Comparison of ENCODE assay signal across 9 mouse cellular contexts in the genomic region with DNA sequence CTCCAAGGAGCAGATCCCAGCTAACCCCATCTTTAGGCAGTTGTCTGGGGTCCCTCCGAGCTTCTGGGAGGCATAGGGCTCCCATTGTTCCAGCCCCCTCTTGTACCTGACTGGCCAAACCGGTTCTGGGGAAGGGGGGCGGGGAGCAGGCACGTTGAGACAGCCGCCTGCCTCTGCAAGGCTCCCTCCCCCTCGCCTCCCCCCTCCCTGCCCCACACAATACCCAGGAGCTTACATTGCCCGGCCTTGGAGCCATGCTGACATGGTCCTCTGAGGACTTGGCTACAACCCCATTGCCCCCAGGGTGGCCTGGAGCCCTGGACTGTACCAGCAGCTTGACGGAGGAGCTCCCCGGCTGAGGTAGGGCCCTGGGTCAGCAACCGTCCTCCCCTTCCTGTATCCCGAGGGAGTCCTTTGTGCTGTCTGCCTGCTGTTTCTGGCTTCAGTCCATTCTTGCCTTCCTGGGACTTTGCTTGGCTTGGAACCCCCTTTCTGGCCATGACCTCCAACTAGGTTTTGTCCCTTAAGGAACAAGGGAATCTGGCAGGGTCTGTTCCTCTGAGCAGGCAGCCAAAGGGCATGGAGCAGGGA. TPM values are rescaled to one million over a fixed set of nuclear protein-coding genes. Genes with fewer than 3 reads are reported as not detected.
A peak's percentile ranks its signal among the peaks of the same experiment; 100 is the strongest.
DNase-seq lines count a peak whose midpoint lies in the region; ATAC-seq and TF ChIP-seq lines count a peak whose summit lies in the region.
"Had no signal": no experiment of that assay in that cellular context is flagged by ENCODE, and none has a peak within 500 bp of the region (broad histone marks: within the 10 kb centered on the region; RNA-seq: fewer than 3 reads in every experiment).

No protein-coding gene starts in this region.

- H3K4me2 ChIP-seq in forebrain, embryonic 11.5 days (ENCODE audit: low read depth, low read length, severe bottlenecking): no peak overlapping the region
- H3K4me2 ChIP-seq in forebrain, postnatal 0 days (ENCODE audit: low read depth): no peak overlapping the region
- H3K4me2 ChIP-seq in kidney, embryonic 15.5 days: peak overlapping the region; percentile 47
- H3K4me2 ChIP-seq in midbrain, postnatal 0 days (ENCODE audit: low read depth, low read length, poor library complexity, severe bottlenecking): no peak overlapping the region

- no peak overlapping the region for H3K27ac ChIP-seq in forebrain, embryonic 11.5 days (ENCODE audit: low read depth, low read length)
- no peak overlapping the region for H3K27ac ChIP-seq in forebrain, postnatal 0 days (ENCODE audit: low read depth, low read length)
- peak overlapping the region; percentile 76 for H3K27ac ChIP-seq in kidney, embryonic 15.5 days
- H3K27ac ChIP-seq in midbrain, postnatal 0 days (ENCODE audit: low read depth, low read length): no peak overlapping the region
- H3K27ac ChIP-seq: macrophage had no signal

- no peaks in the 10 kb centered on the region for H3K36me3 ChIP-seq in forebrain, embryonic 11.5 days (ENCODE audit: control insufficient read depth, insufficient read depth, low read length)
- no peaks in the 10 kb centered on the region for H3K36me3 ChIP-seq in forebrain, postnatal 0 days (ENCODE audit: insufficient read depth)
- H3K36me3 ChIP-seq in kidney, embryonic 15.5 days: no peaks in the 10 kb centered on the region
- no peaks in the 10 kb centered on the region for H3K36me3 ChIP-seq in midbrain, postnatal 0 days (ENCODE audit: insufficient read depth, low read length)

- DNase-seq in forebrain, embryonic 11.5 days (ENCODE audit: low spot score): peak; percentile 56
- no peak for DNase-seq in forebrain, postnatal 0 days
- DNase-seq in right cerebral cortex, postnatal 36 days (ENCODE audit: low spot score in 2 of 2): peak; percentile 22 to 26
- DNase-seq in right cerebral cortex, adult 2 months (ENCODE audit: low spot score in 2 of 2): no peak
- DNase-seq in midbrain, postnatal 0 days (ENCODE audit: low spot score): peak; percentile 33
- DNase-seq in c-Kit-positive CD71-positive TER-119-positive erythroid progenitor cells, embryonic 14.5 days (ENCODE audit: low spot score): no peak
- no peak for DNase-seq in frontal cortex, postnatal 14 days (ENCODE audit: low spot score in 2 of 2)

- no peak overlapping the region for H3K4me3 ChIP-seq in forebrain, embryonic 11.5 days (ENCODE audit: low read depth, low read length)
- H3K4me3 ChIP-seq in forebrain, postnatal 0 days (ENCODE audit: low read depth, low read length): no peak overlapping the region
- peak overlapping the region; percentile 31 for H3K4me3 ChIP-seq in kidney, embryonic 15.5 days (replicated peaks)
- H3K4me3 ChIP-seq in midbrain, postnatal 0 days (ENCODE audit: low read depth, low read length): no peak overlapping the region

- ATAC-seq in forebrain, embryonic 11.5 days (replicated peaks; ENCODE audit: low FRiP score): no peak
- ATAC-seq in forebrain, postnatal 0 days: no peak
- ATAC-seq in kidney, embryonic 15.5 days (replicated peaks; ENCODE audit: low FRiP score): peak; percentile 13; the same call in 1 of the 2 replicates
- no peak for ATAC-seq in midbrain, postnatal 0 days (ENCODE audit: low FRiP score)

- H3K9me3 ChIP-seq in forebrain, embryonic 11.5 days (ENCODE audit: control insufficient read depth, low read length): no peaks in the 10 kb centered on the region
- no peaks in the 10 kb centered on the region for H3K9me3 ChIP-seq in forebrain, postnatal 0 days (ENCODE audit: low read length)
- H3K9me3 ChIP-seq in kidney, embryonic 15.5 days (replicated peaks): no peaks in the 10 kb centered on the region
- H3K9me3 ChIP-seq in midbrain, postnatal 0 days (ENCODE audit: low read length): no peaks in the 10 kb centered on the region

- WGBS in forebrain, embryonic 11.5 days: 2% methylated on average over 10 of the region's 11 CpGs
- 12% methylated on average over 11 of the region's 11 CpGs for WGBS in forebrain, postnatal 0 days
- WGBS in kidney, embryonic 15.5 days: 16% methylated on average over 11 of the region's 11 CpGs
- WGBS in midbrain, postnatal 0 days: 6% methylated on average over 10 of the region's 11 CpGs

- TF ChIP-seq CTCF in forebrain, postnatal 0 days (IDR thresholded peaks at IDR 0.05; ENCODE audit: low read depth): no peak
- TF ChIP-seq CTCF in midbrain, postnatal 0 days (IDR thresholded peaks at IDR 0.05): no peak

- no peak overlapping the region for H3K9ac ChIP-seq in forebrain, embryonic 11.5 days (ENCODE audit: low read length)
- H3K9ac ChIP-seq in forebrain, postnatal 0 days: no peak overlapping the region
- H3K9ac ChIP-seq in kidney, embryonic 15.5 days: peak overlapping the region; percentile 21
- no peak overlapping the region for H3K9ac ChIP-seq in midbrain, postnatal 0 days (replicated peaks; ENCODE audit: low read length, poor library complexity, severe bottlenecking)

- H3K27me3 ChIP-seq in forebrain, embryonic 11.5 days (ENCODE audit: control insufficient read depth, insufficient read depth, low read length): peaks cover 91% of the 10 kb centered on the region
- peaks cover 44% of the 10 kb centered on the region for H3K27me3 ChIP-seq in forebrain, postnatal 0 days (ENCODE audit: insufficient read depth, low read length)
- peaks cover 91% of the 10 kb centered on the region for H3K27me3 ChIP-seq in kidney, embryonic 15.5 days
- H3K27me3 ChIP-seq in midbrain, postnatal 0 days (ENCODE audit: insufficient read depth, low read length): peaks cover 44% of the 10 kb centered on the region

- H3K4me1 ChIP-seq in forebrain, embryonic 11.5 days (replicated peaks; ENCODE audit: control insufficient read depth, insufficient read depth, low read length): peaks cover 33% of the 10 kb centered on the region
- H3K4me1 ChIP-seq in forebrain, postnatal 0 days (ENCODE audit: insufficient read depth): peaks cover 12% of the 10 kb centered on the region; the same call in 1 of the 2 replicates
- peaks cover 85% of the 10 kb centered on the region for H3K4me1 ChIP-seq in kidney, embryonic 15.5 days
- peaks cover 11% of the 10 kb centered on the region; the same call in 1 of the 2 replicates for H3K4me1 ChIP-seq in midbrain, postnatal 0 days (ENCODE audit: insufficient read depth, low read length)

RNA-seq across cellular contexts. Expression of gene Arhgef19, which starts 3.4 kb away (rescaled TPM):
- polyA plus RNA-seq in forebrain, embryonic 11.5 days (2014; fragmentation: Nextera tagmentation; extraction: Ambion mirVana): 1.5 and 1.6 TPM in 2 replicates
- 0.95 and 1.6 TPM in 2 replicates for total RNA-seq in forebrain, postnatal 0 days (2014; rRNA removed)
- polyA plus RNA-seq in forebrain, postnatal 0 days (2015; fragmentation: Nextera tagmentation; extraction: Ambion mirVana): 0.52 and 0.90 TPM in 2 replicates
- 7.4 and 9.6 TPM in 2 replicates for polyA plus RNA-seq in kidney, embryonic 15.5 days (2015; fragmentation: Nextera tagmentation; extraction: Ambion mirVana)
- total RNA-seq in midbrain, postnatal 0 days (2014; rRNA removed): 0.76 and 1.3 TPM in 2 replicates
- 1.1 and 1.3 TPM in 2 replicates for polyA plus RNA-seq in midbrain, postnatal 0 days (2015; fragmentation: Nextera tagmentation; extraction: Ambion mirVana)
- polyA plus RNA-seq: macrophage had no signal

RNA-seq across cellular contexts. Expression of gene Rsg1, which starts 29.0 kb away (rescaled TPM):
- polyA plus RNA-seq in forebrain, embryonic 11.5 days (2014; fragmentation: Nextera tagmentation; extraction: Ambion mirVana): 5.8 and 7.8 TPM in 2 replicates
- 4.5 and 6.9 TPM in 2 replicates for total RNA-seq in forebrain, postnatal 0 days (2014; rRNA removed)
- 3.7 and 5.2 TPM in 2 replicates for polyA plus RNA-seq in forebrain, postnatal 0 days (2015; fragmentation: Nextera tagmentation; extraction: Ambion mirVana)
- polyA plus RNA-seq in kidney, embryonic 15.5 days (2015; fragmentation: Nextera tagmentation; extraction: Ambion mirVana): 5.9 and 6.8 TPM in 2 replicates
- 4.6 and 6.0 TPM in 2 replicates for total RNA-seq in midbrain, postnatal 0 days (2014; rRNA removed)
- polyA plus RNA-seq in midbrain, postnatal 0 days (2015; fragmentation: Nextera tagmentation; extraction: Ambion mirVana): 5.2 and 5.3 TPM in 2 replicates
- polyA plus RNA-seq: macrophage had no signal

RNA-seq across cellular contexts. Expression of gene Epha2, which starts 58.3 kb away (rescaled TPM):
- polyA plus RNA-seq in forebrain, embryonic 11.5 days (2014; fragmentation: Nextera tagmentation; extraction: Ambion mirVana): 1.3 and 2.3 TPM in 2 replicates
- 1.2 and 1.4 TPM in 2 replicates for total RNA-seq in forebrain, postnatal 0 days (2014; rRNA removed)
- 0.33 and 0.39 TPM in 2 replicates for polyA plus RNA-seq in forebrain, postnatal 0 days (2015; fragmentation: Nextera tagmentation; extraction: Ambion mirVana)
- 6.8 and 7.1 TPM in 2 replicates for polyA plus RNA-seq in kidney, embryonic 15.5 days (2015; fragmentation: Nextera tagmentation; extraction: Ambion mirVana)
- 3.1 and 3.2 TPM in 2 replicates for total RNA-seq in midbrain, postnatal 0 days (2014; rRNA removed)
- polyA plus RNA-seq in midbrain, postnatal 0 days (2015; fragmentation: Nextera tagmentation; extraction: Ambion mirVana): 0.27 and 0.30 TPM in 2 replicates

Comparison
In these comparisons a context has a peak if more than half of its experiments do, and no peak if none do; other contexts are left out.
1. DNase-seq: peak in forebrain, embryonic 11.5 days (single experiment), right cerebral cortex, postnatal 36 days (2 of 2) and midbrain, postnatal 0 days (single experiment); none in forebrain, postnatal 0 days (single experiment), right cerebral cortex, adult 2 months (0 of 2), c-Kit-positive CD71-positive TER-119-positive erythroid progenitor cells, embryonic 14.5 days (single experiment) and frontal cortex, postnatal 14 days (0 of 2).